Mouse (Mus musculus): ENCODE measurements at regions not wholly inside any gene's neighbourhood (a gene's known extent, or its start where the extent isn't known, plus 50 kb on each side); places are given as distances from the start of the nearest gene placed in this dataset.

DNA sequence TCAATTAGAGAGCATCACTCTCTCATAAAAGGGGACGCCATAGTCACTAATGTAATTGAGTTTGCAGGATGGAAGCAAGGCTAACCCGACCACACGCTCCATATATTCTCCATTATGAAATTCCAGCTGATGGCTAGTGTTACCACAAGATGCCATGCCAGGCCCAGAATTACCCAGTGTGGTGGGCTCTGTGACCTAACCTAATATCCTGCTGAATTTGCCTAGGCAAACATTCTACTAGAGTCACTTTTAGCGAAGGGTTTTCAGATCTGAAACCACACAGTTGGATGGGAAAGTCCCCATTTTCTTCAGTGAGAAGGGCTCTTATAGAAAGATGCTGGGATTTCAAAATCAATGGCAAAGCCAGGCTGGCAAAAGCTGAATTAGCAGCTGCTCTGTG, 177.8 kb upstream of the Klf3 start:
- dilution Hi-C loops (cut with MboI; ENCODE audit: extremely low pct_ligation_motif_present, extremely low pct_unique_long_range_greater_than_20kb, low sequenced_read_pairs) (no loop called here), in situ Hi-C loops (cut with MboI; ENCODE audit: low pct_ligation_motif_present, low pct_unique_long_range_greater_than_20kb, low sequenced_read_pairs) (no loop called here)
- peak overlapping the region; percentile 81 for H3K4me2 ChIP-seq (ENCODE audit: insufficient read depth, low read depth, poor library complexity, severe bottlenecking)
- H3K79me2 ChIP-seq (replicated peaks; ENCODE audit: control insufficient read depth, extremely low read depth, insufficient read depth, poor library complexity, severe bottlenecking): no peaks in the 10 kb centered on the region
- peak; percentile 76 for DNase-seq (ENCODE audit: extremely low read depth)
- no peak overlapping the region for H3K27ac ChIP-seq (ENCODE audit: insufficient read depth, low read depth)
- H3K9ac ChIP-seq (ENCODE audit: insufficient read depth, low read depth): no peak overlapping the region
- no peaks in the 10 kb centered on the region for H3K36me3 ChIP-seq (replicated peaks in 1 of 2; ENCODE audit: control insufficient read depth in 1 of 2, insufficient read depth in 1 of 2, low read length in 1 of 2)
- H3K4me1 ChIP-seq (ENCODE audit: control insufficient read depth in 1 of 2, insufficient read depth in 2 of 2): peaks cover 15 to 70% of the 10 kb centered on the region in 2 experiments
- peaks cover 5% of the 10 kb centered on the region for H3K27me3 ChIP-seq (replicated peaks)
- TF ChIP-seq MYC (IDR thresholded peaks at IDR 0.05; ENCODE audit: low read depth, low read length): 0 out of 2 replicates have a peak, but pooled peaks have one; percentile 22
- TF ChIP-seq MEF2A (IDR thresholded peaks at IDR 0.05; ENCODE audit: borderline replicate concordance, low read depth, low read length): peak; percentile 80
- TF ChIP-seq PAX5 (IDR thresholded peaks at IDR 0.05; ENCODE audit: low read length): no peak
- TF ChIP-seq EP300 (IDR thresholded peaks at IDR 0.05; ENCODE audit: low read length): peak; percentile 74
- no peak for TF ChIP-seq JUN (IDR thresholded peaks at IDR 0.05; ENCODE audit: insufficient read depth, low read depth, low read length)
- TF ChIP-seq NRF1 (IDR thresholded peaks at IDR 0.05; ENCODE audit: low read depth, low read length): no peak
- TF ChIP-seq MXI1 (IDR thresholded peaks at IDR 0.05; ENCODE audit: low read depth, low read length): no peak
- peak; percentile 50; the same call in 1 of the 2 replicates for TF ChIP-seq SIN3A (IDR thresholded peaks at IDR 0.05; ENCODE audit: low read length)
- peak; percentile 57 for TF ChIP-seq BHLHE40 (IDR thresholded peaks at IDR 0.05; ENCODE audit: low read depth, low read length)
- TF ChIP-seq CTCF (conservative IDR thresholded peaks at IDR 0.05 in 1 of 2, IDR thresholded peaks at IDR 0.05 in 1 of 2; ENCODE audit: low read depth in 2 of 2, low read length in 2 of 2): peak in 1 of 2 experiments; percentile 29; a peak in 1 of 4 replicates
- TF ChIP-seq ETS1 (conservative IDR thresholded peaks at IDR 0.05; ENCODE audit: low read depth, low read length): peak; percentile 61; the same call in 1 of the 2 replicates
- 0 out of 2 replicates have a peak, but pooled peaks have one; percentile 34 for TF ChIP-seq CHD2 (IDR thresholded peaks at IDR 0.05; ENCODE audit: low read length)
- TF ChIP-seq RAD21 (IDR thresholded peaks at IDR 0.05; ENCODE audit: low read depth, low read length): peak; percentile 48
- TF ChIP-seq SMC3 (IDR thresholded peaks at IDR 0.05; ENCODE audit: low read depth, low read length): peak; percentile 45; the same call in 1 of the 2 replicates
- TF ChIP-seq JUND (conservative IDR thresholded peaks at IDR 0.05; ENCODE audit: low read depth, low read length): 0 out of 2 replicates have a peak, but pooled peaks have one; percentile 10
- peak; percentile 45; the same call in 1 of the 2 replicates for TF ChIP-seq TCF12 (IDR thresholded peaks at IDR 0.05; ENCODE audit: low read depth, low read length)
- no peak for TF ChIP-seq POLR2AphosphoS2 (IDR thresholded peaks at IDR 0.05; ENCODE audit: low read depth, low read length)
- peak; percentile 77 for TF ChIP-seq IRF4 (IDR thresholded peaks at IDR 0.05; ENCODE audit: low read depth, low read length)
- no peak overlapping the region for H3K4me3 ChIP-seq (replicated peaks in 1 of 3; ENCODE audit: low read depth in 2 of 3, low read length in 2 of 3, poor library complexity in 1 of 3)
- H3K9me3 ChIP-seq (replicated peaks; ENCODE audit: low read length): no peaks in the 10 kb centered on the region

GRCm38 (mm10) chr5:64625841-64626298, 177.3 kb upstream of the Klf3 start:
- in situ Hi-C loops (cut with MboI; ENCODE audit: low pct_ligation_motif_present, low pct_unique_long_range_greater_than_20kb, low sequenced_read_pairs) (no loop called here), dilution Hi-C loops (cut with MboI; ENCODE audit: extremely low pct_ligation_motif_present, extremely low pct_unique_long_range_greater_than_20kb, low sequenced_read_pairs) (no loop called here)
- H3K27ac ChIP-seq (ENCODE audit: insufficient read depth, low read depth): no peak overlapping the region
- H3K4me2 ChIP-seq (ENCODE audit: insufficient read depth, low read depth, poor library complexity, severe bottlenecking): peak overlapping the region; percentile 81
- peaks cover 5% of the 10 kb centered on the region for H3K27me3 ChIP-seq (replicated peaks)
- peaks cover 14 to 66% of the 10 kb centered on the region in 2 experiments for H3K4me1 ChIP-seq (ENCODE audit: control insufficient read depth in 1 of 2, insufficient read depth in 2 of 2)
- H3K36me3 ChIP-seq (replicated peaks in 1 of 2; ENCODE audit: control insufficient read depth in 1 of 2, insufficient read depth in 1 of 2, low read length in 1 of 2): no peaks in the 10 kb centered on the region
- no peak overlapping the region for H3K4me3 ChIP-seq (replicated peaks in 1 of 3; ENCODE audit: low read depth in 2 of 3, low read length in 2 of 3, poor library complexity in 1 of 3)
- no peak for DNase-seq (ENCODE audit: extremely low read depth)
- H3K9me3 ChIP-seq (replicated peaks; ENCODE audit: low read length): no peaks in the 10 kb centered on the region
- H3K79me2 ChIP-seq (replicated peaks; ENCODE audit: control insufficient read depth, extremely low read depth, insufficient read depth, poor library complexity, severe bottlenecking): no peaks in the 10 kb centered on the region
- H3K9ac ChIP-seq (ENCODE audit: insufficient read depth, low read depth): no peak overlapping the region
- TF ChIP-seq GABPA (IDR thresholded peaks at IDR 0.05; ENCODE audit: insufficient replicate concordance, low read depth, low read length): no peak
- no peak for TF ChIP-seq MAX (IDR thresholded peaks at IDR 0.05; ENCODE audit: low read length)
- no peak for TF ChIP-seq NELFE (IDR thresholded peaks at IDR 0.05; ENCODE audit: low read depth, low read length)
- no peak for TF ChIP-seq POLR2A (IDR thresholded peaks at IDR 0.05; ENCODE audit: low read depth, low read length)
- no peak for TF ChIP-seq POLR2AphosphoS2 (IDR thresholded peaks at IDR 0.05; ENCODE audit: low read depth, low read length)
- TF ChIP-seq MAFK (IDR thresholded peaks at IDR 0.05; ENCODE audit: insufficient replicate concordance, low read length): no peak
- TF ChIP-seq TBP (conservative IDR thresholded peaks at IDR 0.05; ENCODE audit: low read depth, low read length): no peak
- TF ChIP-seq HCFC1 (IDR thresholded peaks at IDR 0.05; ENCODE audit: low read depth, low read length): no peak
- no peak for TF ChIP-seq JUND (conservative IDR thresholded peaks at IDR 0.05; ENCODE audit: low read depth, low read length)
- no peak for TF ChIP-seq MXI1 (IDR thresholded peaks at IDR 0.05; ENCODE audit: low read depth, low read length)
- TF ChIP-seq RCOR1 (conservative IDR thresholded peaks at IDR 0.05; ENCODE audit: low read depth, low read length): no peak
- TF ChIP-seq MYC (IDR thresholded peaks at IDR 0.05; ENCODE audit: low read depth, low read length): no peak
- no peak for TF ChIP-seq MAZ (IDR thresholded peaks at IDR 0.05; ENCODE audit: low read depth, low read length)

Measured in CH12.LX (cell line).